Mouse (Mus musculus): ENCODE measurements around the gene Olfr576. TPM values are rescaled to one million over a fixed set of nuclear protein-coding genes. Genes with fewer than 3 reads are reported as not detected.

The Olfr576 gene
- polyA plus RNA-seq, 1 experiment from 2014 or later = not detected

GRCm38 (mm10) chr7:102989224-102989623 is 26.8 kb downstream of the Olfr576 start, which contains the start of gene Olfr578:
Gene Olfr578 (minus strand): TSS chr7:102989324.
- WGBS = 38% methylated on average over 3 of the region's 3 CpGs
- Histone ChIP-seq H3K36me3 (ENCODE audit: control insufficient read depth, insufficient read depth, low read length) (no peaks in the 10 kb centered on the region), H3K4me3 (ENCODE audit: control insufficient read depth in 1 of 2, insufficient read depth in 1 of 2, low read depth in 1 of 2, low read length in 2 of 2) (no peak within 1 kb of the TSS), H3K9ac (ENCODE audit: low read length) (no peak within 1 kb of the TSS), H3K4me2 (ENCODE audit: low read length) (no peak within 1 kb of the TSS), H3K9me3 (ENCODE audit: control insufficient read depth, low read length) (no peaks in the 10 kb centered on the region), H3K27me3 (ENCODE audit: control insufficient read depth, insufficient read depth, low read length) (no peaks in the 10 kb centered on the region), H3K4me1 (ENCODE audit: control insufficient read depth in 2 of 2, insufficient read depth in 2 of 2, low read length in 2 of 2) (no peaks in the 10 kb centered on the region), H3K27ac (replicated peaks in 1 of 2; ENCODE audit: control insufficient read depth in 1 of 2, insufficient read depth in 1 of 2, low read depth in 2 of 2, low read length in 2 of 2) (no peak within 1 kb of the TSS)
- ATAC-seq (ENCODE audit: insufficient number of reproducible peaks, insufficient read depth, low FRiP score, low read depth) = no peak

Other genes starting within 250 kb of the Olfr576 start
- not detected in 2 replicates for gene Olfr33, start 243.6 kb upstream of the Olfr576 start, polyA plus RNA-seq (2014; fragmentation: Nextera tagmentation; extraction: Ambion mirVana)
- 0.12 TPM in 1 of 2 replicates, not detected in the other for gene Olfr559, start 235.2 kb upstream of the Olfr576 start, polyA plus RNA-seq (2014; fragmentation: Nextera tagmentation; extraction: Ambion mirVana)
- not detected in 2 replicates for gene Olfr560, start 203.3 kb upstream of the Olfr576 start, polyA plus RNA-seq (2014; fragmentation: Nextera tagmentation; extraction: Ambion mirVana)
- gene Olfr78, start 203.2 kb upstream of the Olfr576 start, polyA plus RNA-seq (2014; fragmentation: Nextera tagmentation; extraction: Ambion mirVana) = not detected in 2 replicates
- gene Olfr561, start 191.4 kb upstream of the Olfr576 start, polyA plus RNA-seq (2014; fragmentation: Nextera tagmentation; extraction: Ambion mirVana) = not detected in 2 replicates
- not detected in 2 replicates for gene Olfr564, start 159.2 kb upstream of the Olfr576 start, polyA plus RNA-seq (2014; fragmentation: Nextera tagmentation; extraction: Ambion mirVana)
- not detected in 2 replicates for gene Olfr566, start 103.9 kb upstream of the Olfr576 start, polyA plus RNA-seq (2014; fragmentation: Nextera tagmentation; extraction: Ambion mirVana)
- not detected in 2 replicates for gene Olfr568, start 85.5 kb upstream of the Olfr576 start, polyA plus RNA-seq (2014; fragmentation: Nextera tagmentation; extraction: Ambion mirVana)
- gene Olfr569, start 71.8 kb upstream of the Olfr576 start, polyA plus RNA-seq (2014; fragmentation: Nextera tagmentation; extraction: Ambion mirVana) = not detected in 2 replicates
- not detected in 2 replicates for gene Olfr570, start 68.1 kb upstream of the Olfr576 start, polyA plus RNA-seq (2014; fragmentation: Nextera tagmentation; extraction: Ambion mirVana)
- not detected in 2 replicates for gene Olfr571, start 45.1 kb upstream of the Olfr576 start, polyA plus RNA-seq (2014; fragmentation: Nextera tagmentation; extraction: Ambion mirVana)
- gene Olfr572, start 38.3 kb upstream of the Olfr576 start, polyA plus RNA-seq (2014; fragmentation: Nextera tagmentation; extraction: Ambion mirVana) = not detected in 2 replicates
- gene Olfr573-ps1, start 20.1 kb upstream of the Olfr576 start, polyA plus RNA-seq (2014; fragmentation: Nextera tagmentation; extraction: Ambion mirVana) = not detected in 2 replicates
- gene Olfr574, start 14.2 kb upstream of the Olfr576 start, polyA plus RNA-seq (2014; fragmentation: Nextera tagmentation; extraction: Ambion mirVana) = not detected in 2 replicates
- gene Olfr575, start 3.9 kb upstream of the Olfr576 start, polyA plus RNA-seq (2014; fragmentation: Nextera tagmentation; extraction: Ambion mirVana) = not detected in 2 replicates
- not detected in 2 replicates for gene Olfr577, start 13.3 kb downstream of the Olfr576 start, polyA plus RNA-seq (2014; fragmentation: Nextera tagmentation; extraction: Ambion mirVana)
- gene Olfr578, start 26.7 kb downstream of the Olfr576 start, polyA plus RNA-seq (2014; fragmentation: Nextera tagmentation; extraction: Ambion mirVana) = not detected in 2 replicates
- not detected in 2 replicates for gene Olfr582, start 75.4 kb downstream of the Olfr576 start, polyA plus RNA-seq (2014; fragmentation: Nextera tagmentation; extraction: Ambion mirVana)
- not detected in 2 replicates for gene Olfr583, start 88.6 kb downstream of the Olfr576 start, polyA plus RNA-seq (2014; fragmentation: Nextera tagmentation; extraction: Ambion mirVana)
- gene Olfr584, start 119.2 kb downstream of the Olfr576 start, polyA plus RNA-seq (2014; fragmentation: Nextera tagmentation; extraction: Ambion mirVana) = not detected in 2 replicates
- not detected in 2 replicates for gene Olfr585, start 135.1 kb downstream of the Olfr576 start, polyA plus RNA-seq (2014; fragmentation: Nextera tagmentation; extraction: Ambion mirVana)
- not detected in 2 replicates for gene Olfr586, start 163.0 kb downstream of the Olfr576 start, polyA plus RNA-seq (2014; fragmentation: Nextera tagmentation; extraction: Ambion mirVana)
- gene Olfr588-ps1, start 178.2 kb downstream of the Olfr576 start, polyA plus RNA-seq (2014; fragmentation: Nextera tagmentation; extraction: Ambion mirVana) = not detected in 2 replicates
- not detected in 2 replicates for gene Olfr589, start 193.7 kb downstream of the Olfr576 start, polyA plus RNA-seq (2014; fragmentation: Nextera tagmentation; extraction: Ambion mirVana)
- gene Olfr591, start 215.7 kb downstream of the Olfr576 start, polyA plus RNA-seq (2014; fragmentation: Nextera tagmentation; extraction: Ambion mirVana) = not detected in 2 replicates
- not detected in 2 replicates for gene Olfr592, start 222.1 kb downstream of the Olfr576 start, polyA plus RNA-seq (2014; fragmentation: Nextera tagmentation; extraction: Ambion mirVana)
- not detected in 2 replicates for gene Olfr593, start 249.2 kb downstream of the Olfr576 start, polyA plus RNA-seq (2014; fragmentation: Nextera tagmentation; extraction: Ambion mirVana)